Mouse (Mus musculus) embryonic facial prominence, embryonic 11.5 days (tissue): ENCODE results near the gene Tle2. TPM values are rescaled to one million over a fixed set of nuclear protein-coding genes. Genes with fewer than 3 reads are reported as not detected.

Experiments
- ATAC-seq: fragments of 200-750 bp; cut with Nextera tagmentation; replicated peaks from 2 replicates; pipeline ENCODE4 v1.8.0; 2017; ENCODE audit warnings: low read depth; ENCODE audit not compliant: insufficient number of reproducible peaks, low FRiP score, low TSS enrichment
- DNase-seq: peaks from one replicate; pipeline ENCODE4 v3.0.0-alpha.2; 2015; ENCODE audit warnings: low spot score
- H3K27ac ChIP-seq: fragments of 300-500 bp; sonication (generic); replicated peaks from 2 replicates; pipeline ENCODE4 v1.5.1; 2014; ENCODE audit warnings: mild to moderate bottlenecking, low read depth, low read length, control low read depth
- H3K27me3 ChIP-seq: fragments of 300-500 bp; sonication (generic); 2 replicates; pipeline ENCODE4 v1.6.1; 2014; ENCODE audit warnings: mild to moderate bottlenecking, low read length, moderate library complexity, mixed read lengths; ENCODE audit not compliant: control insufficient read depth, insufficient read depth
- H3K36me3 ChIP-seq: fragments of 300-500 bp; sonication (generic); replicated peaks from 2 replicates; pipeline ENCODE4 v1.6.1; 2014; ENCODE audit warnings: low read depth, mild to moderate bottlenecking, low read length, moderate library complexity, mixed read lengths; ENCODE audit not compliant: control insufficient read depth, insufficient read depth
- H3K4me1 ChIP-seq: fragments of 300-500 bp; sonication (generic); 2 replicates; pipeline ENCODE4 v1.6.1; 2014; ENCODE audit warnings: low read length, mixed read lengths; ENCODE audit not compliant: control insufficient read depth, insufficient read depth
- H3K4me2 ChIP-seq: fragments of 300-500 bp; sonication (generic); 2 replicates; pipeline ENCODE4 v1.6.1; 2014; ENCODE audit warnings: low read depth, mild to moderate bottlenecking, control low read depth, low read length, moderate library complexity
- H3K4me3 ChIP-seq: fragments of 300-500 bp; sonication (generic); 2 replicates; pipeline ENCODE4 v1.5.1; 2014; ENCODE audit warnings: low read depth, low read length, control low read depth
- H3K9ac ChIP-seq: fragments of 300-500 bp; sonication (generic); replicated peaks from 2 replicates; pipeline ENCODE4 v1.6.1; 2014; ENCODE audit warnings: mild to moderate bottlenecking, control low read depth, low read length
- H3K9me3 ChIP-seq: fragments of 300-500 bp; sonication (generic); replicated peaks from 2 replicates; pipeline ENCODE4 v1.6.1; 2016; ENCODE audit warnings: mild to moderate bottlenecking, low read length, inconsistent platforms, mixed read lengths; ENCODE audit not compliant: control insufficient read depth
- WGBS: fragments of 180-500 bp; shearing (Covaris S2); extraction: QIAGEN DNeasy Blood & Tissue Kit; methylation state at CpG from one replicate; pipeline ENCODE4 v1.1.7; 2014; 5-methylcytosine and 5-hydroxymethylcytosine counted together
- polyA plus RNA-seq: library from polyadenylated mRNA; unstranded; fragments of >200 nt; fragmentation: Nextera tagmentation; extraction: Ambion mirVana; gene quantifications from 2 replicates; pipeline ENCODE4 v1.2.1, GENCODE M21; 2014

The Tle2 gene
- polyA plus RNA-seq, 1 experiment from 2014 or later = 14.1 TPM

DNA sequence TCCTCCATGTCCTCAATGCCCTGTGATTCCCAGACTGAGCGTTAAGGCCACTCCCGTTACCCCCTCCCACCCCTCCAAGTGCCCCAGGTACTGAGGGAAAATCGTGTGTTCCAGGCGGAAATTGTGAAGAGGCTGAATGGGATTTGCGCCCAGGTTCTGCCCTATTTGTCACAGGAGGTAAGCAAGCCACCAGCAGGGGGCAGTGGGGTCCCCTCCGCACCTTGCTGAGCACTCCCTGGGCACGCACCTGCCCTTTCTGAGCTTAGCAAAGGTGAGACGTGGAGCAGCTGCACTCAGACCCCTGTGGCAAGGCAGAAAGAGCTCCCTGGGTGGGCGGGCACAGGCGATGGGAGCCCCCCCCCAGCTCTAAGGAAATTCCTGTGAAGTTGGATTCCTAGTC, 9.6 kb upstream of the Tle2 start:
- Histone ChIP-seq H3K27ac (no peak overlapping the region), H3K4me3 (no peak overlapping the region), H3K9ac (no peak overlapping the region), H3K4me2 (no peak overlapping the region), H3K9me3 (no peaks in the 10 kb centered on the region), H3K4me1 (peaks cover 25% of the 10 kb centered on the region), H3K27me3 (no peaks in the 10 kb centered on the region), H3K36me3 (peaks cover 5% of the 10 kb centered on the region)
- DNase-seq (peak; percentile 79), ATAC-seq (no peak)
- 12% methylated on average over 10 of the region's 10 CpGs for WGBS

DNA sequence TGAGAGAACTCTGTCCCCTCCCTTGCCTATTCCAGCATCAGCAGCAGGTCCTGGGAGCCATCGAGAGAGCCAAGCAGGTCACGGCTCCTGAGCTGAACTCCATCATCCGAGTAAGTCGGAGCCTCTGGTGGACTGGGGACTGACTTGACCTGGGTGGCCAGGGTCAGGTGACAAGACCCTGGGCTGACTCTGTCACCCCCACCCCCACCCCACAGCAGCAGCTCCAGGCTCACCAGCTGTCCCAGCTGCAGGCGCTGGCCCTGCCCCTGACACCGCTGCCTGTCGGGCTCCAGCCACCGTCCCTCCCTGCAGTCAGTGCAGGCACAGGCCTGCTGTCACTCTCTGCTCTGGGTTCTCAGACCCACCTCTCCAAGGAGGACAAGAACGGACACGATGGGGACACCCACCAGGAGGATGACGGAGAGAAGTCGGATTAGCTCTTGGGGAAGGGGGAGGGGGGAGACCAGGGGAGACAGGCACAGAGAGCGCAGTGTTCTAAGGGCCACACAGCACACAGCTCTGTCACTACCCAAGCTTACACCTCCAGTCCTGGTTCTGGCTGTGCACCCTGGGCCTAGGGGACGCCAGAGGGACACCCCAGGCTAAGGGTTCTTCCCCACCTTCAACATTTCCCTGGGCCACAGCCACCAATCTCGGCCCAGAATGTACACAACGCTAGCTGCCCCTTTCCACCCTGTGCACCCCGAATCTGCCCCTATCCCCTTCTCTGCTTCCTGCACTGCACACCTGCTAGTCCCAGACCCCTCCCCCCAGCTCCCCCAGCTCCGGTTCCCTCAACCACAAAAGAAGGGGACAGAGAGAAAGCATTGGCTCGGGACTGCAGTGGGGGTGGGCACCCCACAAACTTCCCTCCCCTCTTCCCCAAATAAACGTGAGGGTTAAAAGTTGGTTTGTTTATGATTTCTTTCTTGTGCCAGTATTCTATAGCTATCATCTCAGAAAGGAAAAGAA, 8.8 kb upstream of the Tle2 start:
- DNase-seq (no peak), ATAC-seq (no peak)
- Histone ChIP-seq H3K36me3 (peaks cover 5% of the 10 kb centered on the region), H3K4me1 (peaks cover 32% of the 10 kb centered on the region), H3K27ac (no peak overlapping the region), H3K9ac (no peak overlapping the region), H3K4me3 (no peak overlapping the region), H3K9me3 (no peaks in the 10 kb centered on the region), H3K27me3 (no peaks in the 10 kb centered on the region), H3K4me2 (peak overlapping the region; percentile 16; the same call in 1 of the 2 replicates)
- 23% methylated on average over 19 of the region's 20 CpGs for WGBS

DNA sequence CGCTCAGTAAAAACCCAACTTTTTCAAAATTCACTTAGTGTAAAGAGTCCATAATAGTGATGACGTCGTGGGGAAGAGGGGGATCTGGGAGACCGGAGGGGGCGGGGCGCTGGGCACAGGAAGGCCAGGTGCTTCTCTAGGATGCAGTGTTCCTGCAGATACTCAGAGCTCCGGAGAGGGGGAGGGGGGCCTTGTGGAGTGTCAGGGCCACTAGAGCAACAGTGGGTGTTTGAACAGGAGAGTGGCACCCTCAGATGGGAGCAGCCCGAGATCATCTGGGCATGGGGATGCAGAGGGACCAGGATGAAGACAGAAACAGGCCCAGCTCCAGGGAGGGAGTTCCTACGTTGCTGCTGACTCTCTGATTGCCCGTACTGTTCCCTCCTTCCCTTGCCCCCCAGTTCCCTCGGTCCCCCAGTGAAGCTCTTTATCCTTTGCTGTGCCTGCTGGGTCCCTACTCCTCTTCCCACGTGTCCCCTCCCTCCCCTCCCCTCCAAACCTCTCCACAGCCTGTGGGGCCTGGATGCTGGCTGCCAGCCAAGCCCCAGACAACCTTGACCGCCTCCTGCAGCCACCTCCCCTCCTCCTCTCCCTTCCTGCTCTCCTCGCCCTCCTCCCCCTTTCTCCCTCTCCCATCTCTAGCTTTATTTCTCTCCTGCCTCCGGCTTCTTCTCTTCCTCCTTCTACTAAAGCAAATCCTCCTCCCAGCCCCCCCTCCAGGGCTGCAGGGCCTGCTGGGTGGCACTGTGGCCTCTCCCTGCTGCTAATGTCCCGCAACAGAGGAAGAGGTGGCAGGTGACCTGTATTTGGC, 5.8 kb upstream of the Tle2 start:
- Histone ChIP-seq H3K4me2 (peak overlapping the region; percentile 34), H3K36me3 (peaks cover 5% of the 10 kb centered on the region), H3K4me1 (peaks cover 26% of the 10 kb centered on the region), H3K9me3 (no peaks in the 10 kb centered on the region), H3K4me3 (no peak overlapping the region), H3K27me3 (peaks cover 7% of the 10 kb centered on the region; the same call in 1 of the 2 replicates), H3K27ac (peak overlapping the region; percentile 82), H3K9ac (peak overlapping the region; percentile 1; the same call in 1 of the 2 replicates)
- WGBS = 9% methylated on average over 16 of the region's 16 CpGs
- ATAC-seq (peak; percentile 7), DNase-seq (peak; percentile 85)

DNA sequence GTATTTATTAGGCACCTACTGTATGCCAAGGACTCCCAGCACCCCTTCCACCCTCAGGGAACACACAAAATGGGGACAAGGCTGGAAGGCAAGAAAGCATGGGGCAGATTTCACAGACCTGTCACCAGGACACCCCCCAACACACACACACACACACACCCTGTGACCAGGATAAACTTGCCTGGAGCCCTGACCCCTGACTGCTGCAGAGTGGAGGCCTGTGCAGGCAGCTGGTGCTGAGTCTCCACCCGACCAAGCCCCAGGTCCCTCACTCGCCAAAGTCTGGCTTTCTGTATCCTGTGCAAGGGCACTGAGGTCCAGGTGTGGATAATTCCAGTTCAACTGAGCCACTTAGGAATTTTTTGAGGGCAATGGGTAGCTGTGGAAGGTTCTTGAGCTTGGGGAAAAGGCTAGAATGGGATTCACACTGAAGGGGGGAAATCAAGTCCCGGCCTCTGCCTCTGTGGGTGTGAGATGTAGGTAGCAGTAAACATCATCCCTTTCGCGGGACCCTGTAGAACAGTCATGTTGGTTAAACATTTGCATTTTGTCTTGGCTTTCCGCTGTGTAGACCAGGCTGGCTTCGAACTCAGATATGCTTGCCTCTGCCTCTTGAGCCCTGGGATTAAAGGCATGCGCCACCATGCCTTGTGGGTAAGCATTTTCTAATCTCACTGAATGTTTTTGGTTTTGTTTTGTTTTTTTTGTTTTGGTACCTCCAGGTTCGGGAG, 4.7 kb upstream of the Tle2 start:
- peaks cover 5% of the 10 kb centered on the region for H3K36me3 ChIP-seq
- 40% methylated on average over 9 of the region's 9 CpGs for WGBS
- no peaks in the 10 kb centered on the region for H3K9me3 ChIP-seq
- peak overlapping the region; percentile 82 for H3K27ac ChIP-seq
- no peak overlapping the region for H3K4me3 ChIP-seq
- H3K4me2 ChIP-seq = peak overlapping the region; percentile 13; the same call in 1 of the 2 replicates
- ATAC-seq = no peak
- peaks cover 12% of the 10 kb centered on the region for H3K27me3 ChIP-seq
- no peak for DNase-seq
- no peak overlapping the region for H3K9ac ChIP-seq
- H3K4me1 ChIP-seq = peaks cover 26% of the 10 kb centered on the region

DNA sequence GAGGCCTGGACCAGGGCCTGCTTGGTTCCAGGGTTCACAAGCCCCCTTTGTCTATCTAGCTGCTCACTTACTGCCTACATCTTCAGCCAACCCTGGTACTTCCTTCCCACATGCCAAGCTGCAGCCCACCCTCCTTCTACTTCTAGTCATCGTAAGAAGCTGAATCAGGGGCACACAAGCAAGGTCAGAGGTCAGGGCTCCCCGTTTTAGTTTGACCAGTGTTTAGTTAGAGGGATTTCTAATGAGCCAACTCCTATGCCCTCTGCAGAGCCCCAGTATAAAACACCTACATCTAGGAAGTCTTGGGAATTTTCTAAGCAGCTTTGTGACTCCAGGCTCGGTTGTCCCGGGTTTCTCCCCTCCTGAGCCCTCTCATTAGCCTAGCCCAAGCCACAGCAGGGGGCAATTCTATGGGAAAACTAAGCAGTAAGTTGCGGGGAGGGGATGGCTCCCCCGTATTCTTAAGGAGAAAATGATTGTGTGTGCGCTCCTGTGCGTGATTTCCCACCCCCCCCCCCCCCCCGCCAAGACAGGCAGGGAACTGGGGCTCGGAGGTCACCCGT, 4.0 kb upstream of the Tle2 start:
- Histone ChIP-seq H3K4me3 (peak overlapping the region; percentile 19; the same call in 1 of the 2 replicates), H3K9me3 (no peaks in the 10 kb centered on the region), H3K4me1 (peaks cover 27% of the 10 kb centered on the region), H3K27me3 (peaks cover 12% of the 10 kb centered on the region), H3K27ac (peak overlapping the region; percentile 82), H3K9ac (no peak overlapping the region; the same call in 1 of the 2 replicates), H3K36me3 (peaks cover 5% of the 10 kb centered on the region), H3K4me2 (peak overlapping the region; percentile 36)
- no peak for ATAC-seq
- peak; percentile 80 for DNase-seq
- 0% methylated on average over 8 of the region's 11 CpGs for WGBS

DNA sequence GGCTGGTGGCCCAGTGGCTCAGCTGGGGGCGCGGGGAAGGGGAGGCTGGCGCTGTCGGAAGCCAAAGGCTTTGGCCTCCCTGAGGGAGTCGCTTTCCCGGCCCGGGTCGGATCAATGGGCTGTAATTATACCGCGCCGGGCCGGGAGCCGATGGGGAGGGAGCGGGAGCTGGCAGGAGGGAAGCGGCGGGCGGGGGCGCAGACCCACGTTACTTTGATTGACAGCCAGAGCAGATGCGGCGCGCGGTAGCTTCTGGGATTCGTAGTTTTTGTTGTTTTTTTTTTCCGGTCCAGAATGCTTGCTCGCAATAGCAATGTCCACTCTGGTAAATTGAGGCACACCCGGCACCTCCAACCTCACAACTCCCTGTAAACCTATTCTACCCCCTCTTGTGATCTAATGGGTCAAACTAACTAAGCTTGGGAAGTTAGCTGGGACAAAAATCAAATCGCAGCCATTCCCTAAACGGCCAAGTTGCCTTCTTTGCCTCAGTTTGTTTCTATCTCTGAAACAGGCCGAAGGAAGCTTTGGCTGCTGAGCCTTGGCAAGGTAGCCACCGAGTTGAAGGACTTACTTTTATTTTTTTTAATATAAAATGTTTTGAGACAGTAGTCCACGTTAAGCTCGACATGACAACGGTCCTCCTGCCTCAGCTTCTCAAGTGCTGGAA, 3.4 kb upstream of the Tle2 start:
- Histone ChIP-seq H3K4me1 (peaks cover 30% of the 10 kb centered on the region), H3K9ac (no peak overlapping the region)

DNA sequence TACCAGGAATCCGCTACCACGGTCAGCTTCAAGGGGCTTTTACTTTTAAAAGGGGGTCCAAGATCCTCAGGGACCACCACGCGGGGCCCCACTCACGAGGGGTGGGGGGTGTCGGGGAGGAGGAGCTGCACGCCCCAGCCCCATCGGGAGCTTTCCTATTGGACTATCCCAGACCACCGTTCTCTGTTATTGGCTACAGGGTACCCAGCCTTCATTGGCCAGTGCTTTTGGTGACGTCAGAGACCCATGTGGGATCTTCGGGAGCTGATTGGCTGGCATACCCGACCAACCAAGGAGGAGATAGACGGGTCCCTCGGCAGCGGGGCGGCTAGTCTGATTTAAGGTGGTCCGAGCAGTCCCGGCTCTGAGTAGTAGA, 2.9 kb upstream of the Tle2 start:
- H3K27ac ChIP-seq = peak overlapping the region; percentile 82

More for the DNA sequence above, 3.4 kb upstream of the Tle2 start:
- DNase-seq = peak; percentile 98
- under 1% methylated on average over 34 of the region's 34 CpGs for WGBS
- Histone ChIP-seq H3K4me3 (peak overlapping the region; percentile 19), H3K36me3 (no peaks in the 10 kb centered on the region), H3K27ac (peak overlapping the region; percentile 82), H3K27me3 (peaks cover 12% of the 10 kb centered on the region), H3K9me3 (no peaks in the 10 kb centered on the region), H3K4me2 (peak overlapping the region; percentile 36)
- peak; percentile 62 for ATAC-seq

More for the DNA sequence above, 2.9 kb upstream of the Tle2 start:
- Histone ChIP-seq H3K9me3 (no peaks in the 10 kb centered on the region), H3K4me2 (peak overlapping the region; percentile 38), H3K9ac (no peak overlapping the region), H3K27me3 (peaks cover 16% of the 10 kb centered on the region), H3K36me3 (no peaks in the 10 kb centered on the region), H3K4me1 (peaks cover 33% of the 10 kb centered on the region), H3K4me3 (peak overlapping the region; percentile 19)
- WGBS = 2% methylated on average over 18 of the region's 18 CpGs
- ATAC-seq = peak; percentile 90
- DNase-seq = peak; percentile 99
